Mouse (Mus musculus): ENCODE data around the gene Pgap2. TPM values are rescaled to one million over a fixed set of nuclear protein-coding genes. Genes with fewer than 3 reads are reported as not detected.

Pgap2 gene
- polyA plus RNA-seq, 1 experiment, result 29.9 TPM

DNA sequence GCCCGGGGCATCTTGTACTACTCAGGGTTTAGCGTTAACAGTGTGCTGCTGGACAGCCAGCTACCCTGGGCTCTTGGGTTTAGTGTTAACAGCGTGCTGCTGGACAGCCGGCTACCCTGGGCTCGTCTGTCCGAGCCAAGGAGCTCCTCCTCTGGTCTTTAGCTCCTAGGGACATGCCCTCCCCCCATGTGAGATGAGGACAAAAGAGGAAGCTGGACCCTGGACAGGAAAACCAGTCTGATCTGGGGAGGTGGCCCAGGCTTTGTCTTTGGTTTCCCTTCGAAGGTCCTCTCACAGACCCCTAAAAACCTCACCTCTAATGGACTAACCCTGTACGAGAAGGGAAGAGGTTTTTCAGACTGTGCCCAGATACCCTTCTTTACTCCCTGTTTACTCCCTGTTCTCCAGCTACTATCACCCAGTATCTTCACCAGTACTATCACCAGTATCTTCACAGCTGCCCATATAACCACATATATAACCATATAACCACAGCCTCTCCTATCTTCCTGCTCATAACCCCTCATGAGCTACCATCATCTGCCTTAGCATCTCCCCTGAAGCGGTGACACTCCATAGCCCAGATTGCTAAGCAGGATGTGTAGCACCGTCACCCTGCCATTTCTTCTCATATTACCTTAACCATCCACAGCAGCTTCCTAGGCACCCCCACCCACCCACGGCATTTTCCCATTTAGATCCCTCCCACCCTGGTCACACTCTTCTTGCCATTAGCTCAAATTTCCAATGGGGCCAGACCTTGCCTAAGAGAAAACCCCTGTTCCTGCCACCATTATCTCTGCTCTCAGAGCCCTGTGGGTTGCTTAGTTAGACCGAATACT lies 37.2 kb downstream of the Pgap2 start:
- Histone ChIP-seq H3K4me3 (ENCODE audit: insufficient read depth, low read length) (no peak overlapping the region), H3K27ac (ENCODE audit: insufficient read depth, low read length) (peak overlapping the region; percentile 70), H3K4me1 (ENCODE audit: control insufficient read depth, insufficient read depth, low read length) (peaks cover 3% of the 10 kb centered on the region; the same call in 1 of the 2 replicates)
- no peak for TF ChIP-seq CTCF (IDR thresholded peaks at IDR 0.05; ENCODE audit: extremely low read depth, insufficient read depth, low read length)
- TF ChIP-seq POLR2A (IDR thresholded peaks at IDR 0.05; ENCODE audit: extremely low read depth, insufficient read depth, low read length), result no peak

- Histone ChIP-seq H3K27ac (ENCODE audit: insufficient read depth, low read length) (peak overlapping the region; percentile 83), H3K4me3 (ENCODE audit: insufficient read depth, low read length) (peak overlapping the region; percentile 82)
- TF ChIP-seq CTCF (IDR thresholded peaks at IDR 0.05; ENCODE audit: extremely low read depth, insufficient read depth, low read length), result no peak
- no peak for TF ChIP-seq POLR2A (IDR thresholded peaks at IDR 0.05; ENCODE audit: extremely low read depth, insufficient read depth, low read length)
These were observed 38.8 kb downstream of the Pgap2 start for GRCm38 (mm10) chr7:102248691-102249404.

GRCm38 (mm10) chr7:102249531-102249895 lies 39.5 kb downstream of the Pgap2 start:
- Histone ChIP-seq H3K27ac (ENCODE audit: insufficient read depth, low read length) (peak overlapping the region; percentile 83), H3K4me1 (ENCODE audit: control insufficient read depth, insufficient read depth, low read length) (peaks cover 1% of the 10 kb centered on the region; the same call in 1 of the 2 replicates), H3K4me3 (ENCODE audit: insufficient read depth, low read length) (peak overlapping the region; percentile 82)
- TF ChIP-seq POLR2A (IDR thresholded peaks at IDR 0.05; ENCODE audit: extremely low read depth, insufficient read depth, low read length) (no peak), CTCF (IDR thresholded peaks at IDR 0.05; ENCODE audit: extremely low read depth, insufficient read depth, low read length) (no peak)

More at GRCm38 (mm10) chr7:102248691-102249404, 38.8 kb downstream of the Pgap2 start:
- H3K4me1 ChIP-seq (ENCODE audit: control insufficient read depth, insufficient read depth, low read length), result peaks cover 3% of the 10 kb centered on the region; the same call in 1 of the 2 replicates

DNA sequence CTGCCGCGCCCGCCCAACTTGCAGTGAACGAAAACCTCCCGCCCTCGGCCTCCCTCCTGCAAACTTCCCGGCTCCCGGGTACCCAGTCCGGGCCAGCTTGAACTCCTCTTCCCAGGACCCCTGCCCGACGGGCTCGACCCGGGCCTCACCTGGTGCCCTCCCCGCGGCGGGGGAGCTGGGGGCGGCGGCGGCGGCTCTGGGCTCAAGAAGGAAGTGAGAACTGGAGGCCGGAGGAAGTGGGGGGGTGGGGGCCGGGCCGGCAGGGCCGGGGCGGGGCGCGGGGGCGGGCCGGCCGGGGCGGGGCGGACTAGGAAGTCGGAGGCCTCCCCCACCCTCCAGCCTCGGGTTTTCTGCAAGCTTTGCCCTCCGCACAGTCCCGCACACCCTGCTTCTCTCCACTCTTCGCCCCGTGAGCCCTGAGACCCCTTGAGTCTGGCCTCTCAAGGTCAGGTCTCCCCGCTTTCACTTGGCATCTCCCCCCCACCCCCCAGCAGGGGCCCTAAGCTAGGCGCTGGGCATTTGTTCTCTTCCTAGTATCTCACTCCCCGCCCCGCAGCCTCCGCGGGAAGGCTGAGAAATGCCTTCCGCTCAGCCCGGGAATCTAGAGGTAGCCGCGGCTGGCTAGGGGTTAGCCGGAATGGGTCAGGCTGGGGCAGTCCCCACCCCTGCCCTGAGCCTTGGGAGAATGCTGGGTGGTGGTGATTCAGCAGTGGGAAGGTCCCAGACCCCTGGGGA lies 40.1 kb downstream of the Pgap2 start:
- Histone ChIP-seq H3K4me1 (ENCODE audit: control insufficient read depth, insufficient read depth, low read length) (peaks cover 1% of the 10 kb centered on the region; the same call in 1 of the 2 replicates), H3K27ac (ENCODE audit: insufficient read depth, low read length) (peak overlapping the region; percentile 92), H3K4me3 (ENCODE audit: insufficient read depth, low read length) (peak overlapping the region; percentile 82)
- TF ChIP-seq POLR2A (IDR thresholded peaks at IDR 0.05; ENCODE audit: extremely low read depth, insufficient read depth, low read length) (peak; percentile 54; the same call in 1 of the 2 replicates), CTCF (IDR thresholded peaks at IDR 0.05; ENCODE audit: extremely low read depth, insufficient read depth, low read length) (no peak)

DNA sequence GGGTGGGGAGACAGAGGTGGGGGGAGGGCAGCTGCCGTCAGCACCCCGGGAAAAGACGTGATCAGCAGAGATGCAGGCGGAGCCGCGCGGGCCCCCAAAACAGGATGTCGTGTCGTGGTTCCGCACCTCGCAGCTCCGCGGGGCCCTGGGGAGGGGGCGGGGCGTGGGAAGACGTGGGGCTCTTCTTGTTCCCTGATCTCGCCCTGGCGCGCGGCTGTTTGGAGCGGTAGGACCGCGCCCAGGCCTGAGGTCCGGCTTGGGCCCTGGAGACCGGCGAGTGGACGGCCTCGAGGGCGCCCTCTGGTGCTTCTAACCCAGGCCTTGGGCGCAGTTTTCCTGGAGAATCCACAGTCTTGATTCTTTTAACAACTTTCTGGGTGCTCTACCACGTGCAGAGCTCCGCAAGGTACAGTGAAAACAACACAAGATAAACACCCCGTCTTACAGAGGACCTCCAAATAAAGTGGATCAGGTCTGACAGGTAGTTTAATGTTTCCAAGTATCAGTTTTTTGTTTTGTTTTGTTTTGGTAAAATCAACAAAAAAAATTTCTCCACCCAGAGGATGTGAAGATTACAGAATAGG lies 40.7 kb downstream of the Pgap2 start:
- Histone ChIP-seq H3K4me1 (ENCODE audit: control insufficient read depth, insufficient read depth, low read length) (peaks cover 1% of the 10 kb centered on the region; the same call in 1 of the 2 replicates), H3K27ac (ENCODE audit: insufficient read depth, low read length) (peak overlapping the region; percentile 92), H3K4me3 (ENCODE audit: insufficient read depth, low read length) (peak overlapping the region; percentile 82)
- TF ChIP-seq POLR2A (IDR thresholded peaks at IDR 0.05; ENCODE audit: extremely low read depth, insufficient read depth, low read length) (no peak), CTCF (IDR thresholded peaks at IDR 0.05; ENCODE audit: extremely low read depth, insufficient read depth, low read length) (peak; percentile 45)

DNA sequence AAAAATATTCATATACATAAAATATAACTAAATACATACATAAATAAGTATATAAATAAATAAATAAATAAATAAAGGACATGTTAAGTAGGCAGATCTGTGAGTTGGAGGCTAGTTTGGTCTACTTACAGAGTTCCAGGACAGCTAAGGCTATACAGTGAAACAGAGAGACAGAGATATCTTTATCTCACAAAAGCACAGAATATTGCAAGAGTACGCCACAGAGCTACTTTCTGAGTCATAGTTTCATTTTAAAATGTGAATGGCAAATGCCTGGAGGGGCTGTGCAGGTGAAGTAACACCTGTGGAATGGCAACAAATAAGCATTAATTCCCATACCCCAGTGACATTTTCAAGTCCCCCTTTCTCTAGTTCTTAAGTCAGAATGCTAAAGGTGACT lies 43.6 kb downstream of the Pgap2 start:
- Histone ChIP-seq H3K4me1 (ENCODE audit: control insufficient read depth, insufficient read depth, low read length) (peaks cover 1% of the 10 kb centered on the region; the same call in 1 of the 2 replicates), H3K4me3 (ENCODE audit: insufficient read depth, low read length) (no peak overlapping the region), H3K27ac (ENCODE audit: insufficient read depth, low read length) (no peak overlapping the region)
- no peak for TF ChIP-seq POLR2A (IDR thresholded peaks at IDR 0.05; ENCODE audit: extremely low read depth, insufficient read depth, low read length)
- TF ChIP-seq CTCF (IDR thresholded peaks at IDR 0.05; ENCODE audit: extremely low read depth, insufficient read depth, low read length), result no peak

GRCm38 (mm10) chr7:102255954-102256353 lies 45.9 kb downstream of the Pgap2 start, which contains the start of gene Rhog:
Gene Rhog (minus strand): TSS chr7:102256054.
- TF ChIP-seq CTCF (IDR thresholded peaks at IDR 0.05; ENCODE audit: extremely low read depth, insufficient read depth, low read length), result no peak
- TF ChIP-seq POLR2A (IDR thresholded peaks at IDR 0.05; ENCODE audit: extremely low read depth, insufficient read depth, low read length), result no peak
- H3K4me1 ChIP-seq (ENCODE audit: control insufficient read depth, insufficient read depth, low read length), result no peaks in the 10 kb centered on the region
- no peak within 1 kb of the TSS for H3K4me3 ChIP-seq (ENCODE audit: insufficient read depth, low read length)
- H3K27ac ChIP-seq (ENCODE audit: insufficient read depth, low read length), result no peak within 1 kb of the TSS

- H3K27ac ChIP-seq (ENCODE audit: insufficient read depth, low read length), result no peak overlapping the region
These were observed 46.6 kb downstream of the Pgap2 start for GRCm38 (mm10) chr7:102256636-102257035.

DNA sequence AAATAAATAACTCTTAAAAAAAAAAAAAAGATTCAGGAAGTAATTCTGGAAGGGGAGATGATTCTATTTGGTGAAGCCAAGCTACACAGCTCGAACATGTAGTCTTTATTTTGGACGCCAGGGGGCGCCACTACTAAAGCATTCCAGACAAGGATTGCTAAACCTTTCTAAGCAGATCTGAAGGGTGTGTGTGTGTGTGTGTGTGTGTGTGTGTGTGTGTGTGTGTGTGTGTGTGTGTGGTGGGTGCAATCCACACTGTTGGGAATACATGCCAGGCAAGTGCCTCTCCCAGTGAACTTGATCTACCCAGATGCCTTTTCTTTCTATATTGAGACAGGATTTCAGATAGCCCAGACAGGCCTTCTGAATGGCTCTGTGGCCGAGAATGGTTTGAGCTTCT lies 48.2 kb downstream of the Pgap2 start:
- no peaks in the 10 kb centered on the region for H3K4me1 ChIP-seq (ENCODE audit: control insufficient read depth, insufficient read depth, low read length)

More at GRCm38 (mm10) chr7:102256636-102257035, 46.6 kb downstream of the Pgap2 start:
- Histone ChIP-seq H3K4me3 (ENCODE audit: insufficient read depth, low read length) (no peak overlapping the region), H3K4me1 (ENCODE audit: control insufficient read depth, insufficient read depth, low read length) (no peaks in the 10 kb centered on the region)
- TF ChIP-seq POLR2A (IDR thresholded peaks at IDR 0.05; ENCODE audit: extremely low read depth, insufficient read depth, low read length) (no peak), CTCF (IDR thresholded peaks at IDR 0.05; ENCODE audit: extremely low read depth, insufficient read depth, low read length) (no peak)

More for the DNA sequence above, 48.2 kb downstream of the Pgap2 start:
- Histone ChIP-seq H3K27ac (ENCODE audit: insufficient read depth, low read length) (no peak overlapping the region), H3K4me3 (ENCODE audit: insufficient read depth, low read length) (no peak overlapping the region)
- TF ChIP-seq POLR2A (IDR thresholded peaks at IDR 0.05; ENCODE audit: extremely low read depth, insufficient read depth, low read length) (no peak), CTCF (IDR thresholded peaks at IDR 0.05; ENCODE audit: extremely low read depth, insufficient read depth, low read length) (peak; percentile 63)
